Mouse (Mus musculus) yolk sac, embryonic 10.5 days (tissue): ENCODE measurements around the gene Midn.
A peak's percentile ranks its signal among the peaks of the same experiment; 100 is the strongest.

ENCODE experiments used
- DNase-seq: peaks from one replicate; pipeline ENCODE4 v3.0.0-alpha.2; 2017; ENCODE audit warnings: low spot score

The Midn gene

GRCm38 (mm10) chr10:80196167-80196566, 48.1 kb downstream of the Midn start:
- DNase-seq: no peak

- DNase-seq: no peak
Measured at GRCm38 (mm10) chr10:80196778-80197581, 48.9 kb downstream of the Midn start.

DNA sequence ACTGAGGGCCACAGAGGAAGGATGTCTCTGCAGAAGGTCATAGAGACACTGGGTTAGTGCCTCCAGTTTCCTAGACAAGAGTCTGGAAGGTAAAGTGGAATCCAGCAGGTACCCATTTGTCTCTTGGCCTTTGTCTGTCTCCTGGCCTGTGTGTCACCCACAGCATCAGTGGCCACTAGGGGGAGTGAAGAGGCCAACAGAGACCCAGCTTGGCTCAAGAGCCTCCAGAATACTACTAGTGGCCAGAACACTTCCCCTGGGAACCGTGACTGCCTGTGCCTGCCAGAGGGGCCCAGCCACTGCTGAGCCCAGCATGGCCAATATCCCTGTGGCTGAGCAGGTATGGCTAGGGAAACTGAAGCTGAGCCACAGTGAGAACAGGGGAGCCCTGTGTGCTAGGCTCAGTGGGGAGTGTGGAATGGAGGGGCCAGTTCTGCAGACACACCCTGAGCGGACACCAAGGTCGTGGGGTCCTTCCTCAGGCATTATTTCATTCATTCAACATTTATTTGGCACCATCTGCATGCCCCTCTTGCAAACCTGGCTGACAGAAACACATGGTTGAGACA, 51.5 kb downstream of the Midn start:
- peak; percentile 66 for DNase-seq

DNA sequence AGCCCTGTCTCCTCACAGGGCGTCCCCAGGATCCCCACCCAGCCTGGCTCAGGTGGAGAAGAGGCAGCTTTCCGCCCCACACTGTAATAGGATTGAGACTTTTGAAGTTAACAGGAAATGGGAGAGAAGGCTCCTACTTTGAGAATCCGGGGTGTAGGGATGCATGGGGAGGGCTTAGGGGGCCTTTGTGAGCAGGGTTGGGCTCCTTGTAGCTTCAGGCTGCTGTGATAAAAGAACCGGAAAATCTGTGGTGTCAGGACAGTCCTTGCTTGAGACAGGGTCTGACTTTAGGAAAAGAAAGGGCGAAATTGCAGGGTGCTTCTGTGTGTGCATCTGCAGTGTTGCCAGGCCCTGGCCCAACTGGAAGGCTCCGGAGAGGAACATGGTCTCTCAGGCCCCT, 52.4 kb downstream of the Midn start:
- DNase-seq: no peak

DNA sequence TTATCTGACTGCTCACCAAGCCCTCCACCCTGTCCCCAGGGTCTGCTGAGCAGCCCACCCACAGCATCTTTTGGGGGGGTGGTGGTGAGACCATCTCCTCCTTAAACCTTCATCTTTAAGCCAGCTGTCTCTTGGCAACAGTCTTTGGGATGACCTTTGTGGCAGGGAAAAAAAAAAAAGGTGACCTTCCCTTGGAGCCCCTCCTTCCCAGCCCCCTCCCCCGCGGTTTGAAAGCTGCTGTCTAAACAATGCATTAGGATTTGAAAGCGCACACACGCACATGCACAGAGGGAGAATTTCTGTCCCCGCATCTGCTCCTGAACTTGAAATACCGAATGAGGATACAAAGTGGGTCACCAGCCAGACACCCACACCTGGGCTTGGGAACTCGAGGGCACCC, 56.0 kb downstream of the Midn start:
- DNase-seq: no peak

GRCm38 (mm10) chr10:80207201-80207600, 59.1 kb downstream of the Midn start:
- no peak for DNase-seq

- no peak for DNase-seq
Measured at GRCm38 (mm10) chr10:80207676-80208075, 59.6 kb downstream of the Midn start.
